Mouse (Mus musculus): Measurements from ENCODE around the gene Zfp940.

DNA sequence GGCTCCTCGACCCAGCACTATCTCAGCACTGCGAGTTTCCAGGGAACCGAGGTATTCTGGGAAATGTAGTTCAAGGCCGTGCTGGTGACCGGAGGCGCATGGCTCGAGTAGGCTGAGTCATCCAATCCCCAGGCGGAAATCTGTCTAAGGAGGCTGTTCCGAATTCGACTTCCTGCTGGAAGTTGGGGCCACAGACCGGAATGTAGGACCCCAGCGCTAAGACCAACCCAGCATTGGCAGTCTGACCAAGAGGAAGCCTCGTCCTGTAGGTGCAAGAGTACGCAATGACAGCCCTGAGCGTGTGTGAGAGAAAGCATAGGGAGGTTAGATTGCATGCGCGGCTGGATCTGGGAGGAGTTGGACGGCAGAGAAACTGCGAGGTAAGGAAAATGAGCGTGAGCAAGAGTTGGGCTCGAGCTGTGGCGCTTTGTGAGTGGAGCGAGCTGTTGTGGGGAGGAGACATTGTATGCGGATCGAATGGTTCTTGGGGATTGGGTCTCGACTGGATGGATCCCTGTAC is 37.5 kb downstream of the Zfp940 start, which contains the start of gene Zfp790:
- TF ChIP-seq POLR2A (IDR thresholded peaks at IDR 0.05; ENCODE audit: control insufficient read depth, extremely low read depth, insufficient read depth, low read length, poor library complexity) (no peak), CTCF (IDR thresholded peaks at IDR 0.05; ENCODE audit: borderline replicate concordance, control insufficient read depth, extremely low read depth, insufficient read depth, low read length, poor library complexity) (no peak)
